Mouse (Mus musculus) kidney, postnatal 0 days (tissue): ENCODE results near the gene Eef1a1. TPM values are rescaled to one million over a fixed set of nuclear protein-coding genes. Genes with fewer than 3 reads are reported as not detected.

Source experiments
- ATAC-seq: fragments of 200-750 bp; cut with Nextera tagmentation; replicated peaks from 2 replicates; pipeline ENCODE4 v1.8.0; 2017; ENCODE audit warnings: low read depth, moderate number of reproducible peaks, moderate TSS enrichment, moderate library complexity; ENCODE audit not compliant: low FRiP score
- DNase-seq: peaks from one replicate; pipeline ENCODE4 v3.0.0-alpha.2; 2016; ENCODE audit warnings: low spot score
- H3K27ac ChIP-seq: fragments of 300-500 bp; sonication (generic); 2 replicates; pipeline ENCODE4 v1.5.1; 2014; ENCODE audit warnings: mild to moderate bottlenecking
- H3K27me3 ChIP-seq: fragments of 300-500 bp; sonication (generic); 2 replicates; pipeline ENCODE4 v1.6.1; 2014; ENCODE audit warnings: low read length, mixed read lengths; ENCODE audit not compliant: insufficient read depth
- H3K36me3 ChIP-seq: fragments of 300-500 bp; sonication (generic); 2 replicates; pipeline ENCODE4 v1.6.1; 2014; ENCODE audit warnings: low read length, mixed read lengths; ENCODE audit not compliant: insufficient read depth
- H3K4me1 ChIP-seq: fragments of 300-500 bp; sonication (generic); replicated peaks from 2 replicates; pipeline ENCODE4 v1.6.1; 2014; ENCODE audit warnings: antibody characterized with exemption, low read length, mixed read lengths; ENCODE audit not compliant: insufficient read depth
- H3K4me2 ChIP-seq: fragments of 300-500 bp; sonication (generic); 2 replicates; pipeline ENCODE4 v1.6.1; 2014; ENCODE audit warnings: mild to moderate bottlenecking, low read length, moderate library complexity, mixed read lengths
- H3K4me3 ChIP-seq: fragments of 300-500 bp; sonication (generic); replicated peaks from 2 replicates; pipeline ENCODE4 v1.5.1; 2014; ENCODE audit warnings: low read depth, low read length
- H3K9ac ChIP-seq: fragments of 300-500 bp; sonication (generic); 2 replicates; pipeline ENCODE4 v1.6.1; 2014; ENCODE audit warnings: low read depth, low read length
- H3K9me3 ChIP-seq: fragments of 300-500 bp; sonication (generic); replicated peaks from 2 replicates; pipeline ENCODE4 v1.6.1; 2016; ENCODE audit warnings: low read length, inconsistent platforms, mixed read lengths
- CTCF ChIP-seq: IDR thresholded peaks from 2 replicates; pipeline ENCODE4 v1.5.1; 2016; ENCODE audit warnings: antibody characterized with exemption, low read depth, mild to moderate bottlenecking, moderate library complexity
- WGBS: fragments of 180-500 bp; shearing (Covaris S2); extraction: QIAGEN DNeasy Blood & Tissue Kit; methylation state at CpG from one replicate; pipeline ENCODE4 v1.1.7; 2014; 5-methylcytosine and 5-hydroxymethylcytosine counted together
- polyA plus RNA-seq: library from polyadenylated mRNA; unstranded; fragments of >200 nt; fragmentation: Nextera tagmentation; extraction: Ambion mirVana; gene quantifications from 2 replicates; pipeline ENCODE4 v1.2.1, GENCODE M21; 2015

The Eef1a1 gene
- polyA plus RNA-seq, 1 experiment from 2014 or later = 4,728 TPM

DNA sequence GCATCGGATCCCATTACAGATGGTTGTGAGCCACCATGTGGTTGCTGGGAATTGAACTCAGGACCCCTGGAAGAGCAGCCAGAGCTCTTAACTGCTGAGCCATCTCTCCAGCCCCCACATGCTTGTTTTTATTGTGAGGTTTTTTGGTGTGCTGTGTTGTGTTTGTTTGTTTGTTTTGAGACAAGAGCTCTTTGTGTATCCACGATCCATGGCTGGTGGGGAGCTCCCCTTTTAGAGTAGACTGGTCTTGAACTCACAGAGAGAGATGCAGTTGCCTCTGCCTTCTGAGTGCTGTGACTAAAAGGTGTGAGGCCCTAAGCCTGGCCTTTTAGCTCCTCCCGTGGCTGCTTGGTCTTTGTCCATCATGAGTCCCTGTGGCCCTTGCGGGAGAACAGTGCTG is 15.2 kb upstream of the Eef1a1 start:
- Histone ChIP-seq H3K27me3 (no peaks in the 10 kb centered on the region), H3K36me3 (no peaks in the 10 kb centered on the region), H3K27ac (0 out of 2 replicates have a peak overlapping the region, but pooled peaks have one; percentile 2), H3K9me3 (no peaks in the 10 kb centered on the region), H3K4me1 (0 out of 2 replicates have a peak, but pooled peaks cover 5% of the 10 kb centered on the region), H3K4me2 (no peak overlapping the region), H3K9ac (no peak overlapping the region), H3K4me3 (no peak overlapping the region)
- 75% methylated on average over 4 of the region's 4 CpGs for whole genome bisulfite sequencing
- DNase-seq (no peak), ATAC-seq (no peak)
- no peak for TF ChIP-seq CTCF

DNA sequence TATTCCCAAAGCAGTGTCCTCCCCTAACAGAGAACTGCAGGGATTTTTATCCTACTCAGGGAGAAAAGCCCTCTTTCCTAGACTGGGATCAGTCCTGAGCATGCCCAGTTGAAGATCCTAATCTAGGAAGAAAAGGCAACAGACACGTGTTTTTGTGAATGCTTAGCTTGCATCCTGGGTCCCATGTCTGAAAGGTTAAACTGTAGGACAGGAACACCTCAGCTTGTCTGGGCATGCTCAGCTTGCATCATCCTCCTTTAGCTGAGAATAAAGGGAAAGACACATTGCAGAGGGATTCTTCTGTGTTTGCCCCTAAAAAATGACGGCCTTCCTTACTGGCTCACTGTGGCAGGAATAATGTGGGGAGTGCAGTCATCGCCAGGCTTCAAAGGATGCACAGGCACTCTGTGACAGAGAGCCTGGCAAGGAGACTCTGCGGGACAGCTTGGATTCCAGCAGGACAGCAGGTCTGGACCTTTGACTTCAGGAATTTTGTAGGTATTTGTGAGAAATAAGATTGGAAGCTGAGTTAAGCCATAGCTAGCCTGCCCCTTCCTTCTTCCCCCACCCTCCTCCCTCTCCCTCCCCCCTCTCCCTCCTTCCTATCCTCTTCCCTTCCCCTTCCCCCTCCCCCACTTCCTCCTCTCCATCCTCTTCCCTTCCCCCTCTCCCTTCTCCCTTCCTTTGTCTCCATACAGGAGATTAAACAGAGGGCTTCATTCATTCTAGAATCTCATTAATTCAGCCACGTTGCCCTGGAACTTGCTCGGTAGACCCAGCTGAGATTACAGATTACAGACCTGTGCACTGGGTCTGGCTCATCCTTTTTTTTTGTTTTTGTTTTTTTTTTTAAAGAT is 14.5 kb upstream of the Eef1a1 start:
- no peaks in the 10 kb centered on the region for H3K9me3 ChIP-seq
- H3K9ac ChIP-seq = no peak overlapping the region
- DNase-seq (peak; percentile 37), ATAC-seq (0 out of 2 replicates have a peak, but pooled peaks have one; percentile 18)
- TF ChIP-seq CTCF = no peak
- 22% methylated on average over 6 of the region's 6 CpGs for WGBS
- H3K4me1 ChIP-seq = 0 out of 2 replicates have a peak, but pooled peaks cover 5% of the 10 kb centered on the region
- H3K4me3 ChIP-seq = no peak overlapping the region
- peak overlapping the region; percentile 18; the same call in 1 of the 2 replicates for H3K4me2 ChIP-seq
- H3K36me3 ChIP-seq = no peaks in the 10 kb centered on the region
- H3K27ac ChIP-seq = peak overlapping the region; percentile 43; the same call in 1 of the 2 replicates
- no peaks in the 10 kb centered on the region for H3K27me3 ChIP-seq

DNA sequence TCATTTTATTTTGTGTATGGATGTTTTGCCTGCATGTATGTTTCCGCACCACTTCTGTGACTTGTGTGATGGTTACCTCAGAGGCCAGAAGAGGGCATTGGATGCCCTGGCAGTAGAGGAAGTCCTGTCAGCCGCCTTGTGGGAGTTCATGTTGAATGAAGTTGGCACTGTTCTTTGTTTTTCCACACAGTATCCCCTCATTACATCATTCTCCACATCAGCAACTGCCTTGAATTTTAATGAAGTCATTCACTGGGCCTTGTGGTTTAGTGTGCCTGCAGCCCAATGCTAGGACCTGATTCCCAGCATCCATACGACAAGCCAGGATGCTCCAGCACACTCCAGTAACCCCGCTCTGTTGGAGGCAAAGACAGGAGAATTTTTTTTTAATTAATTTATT is 12.3 kb upstream of the Eef1a1 start:
- H3K27ac ChIP-seq = no peak overlapping the region
- H3K27me3 ChIP-seq = no peaks in the 10 kb centered on the region
- ATAC-seq (no peak), DNase-seq (no peak)
- H3K9me3 ChIP-seq = no peaks in the 10 kb centered on the region
- H3K4me3 ChIP-seq = no peak overlapping the region
- WGBS = 73% methylated on average over 4 of the region's 4 CpGs
- 0 out of 2 replicates have a peak, but pooled peaks have one; percentile 5 for TF ChIP-seq CTCF
- 0 out of 2 replicates have a peak, but pooled peaks cover 5% of the 10 kb centered on the region for H3K4me1 ChIP-seq
- no peaks in the 10 kb centered on the region for H3K36me3 ChIP-seq
- no peak overlapping the region for H3K4me2 ChIP-seq
- no peak overlapping the region for H3K9ac ChIP-seq

DNA sequence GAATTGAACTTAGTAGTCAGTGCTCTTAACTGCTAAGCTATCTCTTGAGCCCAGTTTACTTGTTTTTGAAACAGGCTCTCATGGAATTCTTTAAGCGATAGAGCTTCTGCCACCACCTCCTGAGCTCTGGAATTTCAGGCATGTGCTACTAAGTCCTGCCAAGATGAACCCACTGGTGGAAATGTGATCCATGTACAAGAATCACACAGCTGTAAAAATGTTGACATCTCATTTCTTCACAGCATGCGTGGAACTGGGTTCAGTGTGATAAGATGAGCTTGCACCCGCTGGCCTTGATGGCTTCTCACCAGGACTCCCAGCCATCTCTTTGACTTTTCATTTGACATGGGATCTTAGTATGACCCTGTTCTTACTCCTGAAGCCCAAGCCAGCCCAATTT is 11.4 kb upstream of the Eef1a1 start:
- no peak overlapping the region for H3K4me3 ChIP-seq
- 53% methylated on average over 3 of the region's 3 CpGs for WGBS
- no peak for DNase-seq
- no peak overlapping the region for H3K27ac ChIP-seq
- H3K36me3 ChIP-seq = no peaks in the 10 kb centered on the region
- H3K9me3 ChIP-seq = no peaks in the 10 kb centered on the region
- ATAC-seq = no peak
- no peak overlapping the region for H3K4me2 ChIP-seq
- TF ChIP-seq CTCF = no peak
- no peaks in the 10 kb centered on the region for H3K27me3 ChIP-seq
- no peak overlapping the region for H3K9ac ChIP-seq
- H3K4me1 ChIP-seq = 0 out of 2 replicates have a peak, but pooled peaks cover 5% of the 10 kb centered on the region

DNA sequence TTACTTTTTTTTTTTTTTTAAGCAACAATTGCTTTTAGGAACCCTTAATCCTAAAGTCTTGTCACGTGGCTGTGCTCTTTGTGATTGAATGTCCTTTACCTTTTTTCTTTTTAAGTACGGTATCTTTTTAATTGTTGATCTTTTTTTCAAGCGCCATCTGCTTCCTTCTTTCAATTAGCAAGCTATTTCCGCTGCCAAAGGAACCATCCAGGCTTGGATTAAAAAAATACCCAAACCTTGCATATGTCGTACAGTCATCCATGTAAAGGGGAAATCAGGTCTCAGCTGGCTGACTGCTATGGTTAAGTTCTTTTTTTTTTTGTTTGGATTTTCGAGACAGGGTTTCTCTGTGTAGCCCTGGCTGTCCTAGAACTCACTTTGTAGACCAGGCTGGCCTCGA is 4.2 kb upstream of the Eef1a1 start:
- Histone ChIP-seq H3K27ac (no peak overlapping the region), H3K9me3 (no peaks in the 10 kb centered on the region), H3K27me3 (no peaks in the 10 kb centered on the region), H3K4me2 (no peak overlapping the region), H3K4me3 (no peak overlapping the region), H3K4me1 (no peaks in the 10 kb centered on the region), H3K36me3 (no peaks in the 10 kb centered on the region), H3K9ac (no peak overlapping the region)
- TF ChIP-seq CTCF = no peak
- DNase-seq (no peak), ATAC-seq (no peak)
- 79% methylated on average over 7 of the region's 7 CpGs for WGBS

DNA sequence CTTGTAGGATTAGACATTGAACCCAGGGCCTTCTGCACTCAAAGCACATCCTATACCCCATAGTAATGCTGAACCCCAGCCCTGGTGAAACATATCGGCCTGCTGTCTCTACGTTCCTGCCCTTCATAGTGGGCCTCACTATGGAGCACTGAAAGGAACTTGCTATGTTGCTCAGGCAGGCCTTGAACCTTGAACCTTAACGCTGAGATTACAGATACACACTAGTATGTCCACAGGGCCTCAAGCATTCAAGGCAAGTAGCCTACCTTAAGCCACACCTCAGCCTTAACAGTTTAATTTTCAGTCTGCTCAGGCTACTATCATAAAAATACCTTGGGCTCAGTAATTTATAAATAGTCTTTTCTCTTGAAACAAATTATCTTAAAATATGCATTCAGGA is 3.3 kb upstream of the Eef1a1 start:
- Histone ChIP-seq H3K27me3 (no peaks in the 10 kb centered on the region), H3K4me1 (no peaks in the 10 kb centered on the region), H3K9ac (no peak overlapping the region), H3K4me2 (no peak overlapping the region), H3K9me3 (no peaks in the 10 kb centered on the region), H3K4me3 (no peak overlapping the region), H3K36me3 (no peaks in the 10 kb centered on the region), H3K27ac (no peak overlapping the region)
- DNase-seq (no peak), ATAC-seq (no peak)
- no peak for TF ChIP-seq CTCF
- WGBS = 89% methylated on average over 3 of the region's 3 CpGs
